Comparison of ENCODE assay signal across 9 mouse cellular contexts in genomic region chr11:79729231-79730047, GRCm38 (mm10).
DNase-seq lines count a peak whose midpoint lies in the region; ATAC-seq lines count a peak whose summit lies in the region.
"Had no signal": no experiment of that assay in that cellular context is flagged by ENCODE, and none has a peak within 500 bp of the region (broad histone marks: within the 10 kb centered on the region; RNA-seq: fewer than 3 reads in every experiment).

No protein-coding gene starts in this region.

- H3K4me1 ChIP-seq in hindbrain, embryonic 10.5 days (replicated peaks) = no peaks in the 10 kb centered on the region; the same call in 1 of the 2 replicates
- H3K4me1 ChIP-seq in hindbrain, embryonic 12.5 days = no peaks in the 10 kb centered on the region
- H3K4me1 ChIP-seq in stomach, embryonic 16.5 days (ENCODE audit: control insufficient read depth, insufficient read depth, low read length) = peaks cover 4% of the 10 kb centered on the region; the same call in 1 of the 2 replicates

- H3K27ac ChIP-seq in hindbrain, embryonic 10.5 days = 0 out of 2 replicates have a peak overlapping the region, but pooled peaks have one; percentile 41
- H3K27ac ChIP-seq in hindbrain, embryonic 12.5 days = no peak overlapping the region
- peak overlapping the region; percentile 64; the same call in 1 of the 2 replicates for H3K27ac ChIP-seq in stomach, embryonic 16.5 days (ENCODE audit: low read length)

- H3K4me3 ChIP-seq in hindbrain, embryonic 10.5 days = no peak overlapping the region
- H3K4me3 ChIP-seq in hindbrain, embryonic 12.5 days = no peak overlapping the region
- no peak overlapping the region for H3K4me3 ChIP-seq in stomach, embryonic 16.5 days (replicated peaks; ENCODE audit: low read length)
- H3K4me3 ChIP-seq: myocyte had no signal

- no peak overlapping the region for H3K9ac ChIP-seq in hindbrain, embryonic 12.5 days
- H3K9ac ChIP-seq in stomach, embryonic 16.5 days (ENCODE audit: low read length) = 0 out of 2 replicates have a peak overlapping the region, but pooled peaks have one; percentile 7

- no peak for ATAC-seq in hindbrain, embryonic 12.5 days (ENCODE audit: low FRiP score)
- peak; percentile 65; the same call in 1 of the 2 replicates for ATAC-seq in stomach, embryonic 16.5 days (ENCODE audit: insufficient read depth, low FRiP score)

- H3K36me3 ChIP-seq in hindbrain, embryonic 10.5 days = no peaks in the 10 kb centered on the region
- no peaks in the 10 kb centered on the region for H3K36me3 ChIP-seq in hindbrain, embryonic 12.5 days
- H3K36me3 ChIP-seq in stomach, embryonic 16.5 days (ENCODE audit: control insufficient read depth, insufficient read depth, low read length) = 0 out of 2 replicates have a peak, but pooled peaks cover 4% of the 10 kb centered on the region

- H3K27me3 ChIP-seq in hindbrain, embryonic 10.5 days (ENCODE audit: insufficient read depth, poor library complexity, severe bottlenecking) = no peaks in the 10 kb centered on the region
- H3K27me3 ChIP-seq in hindbrain, embryonic 12.5 days = no peaks in the 10 kb centered on the region
- no peaks in the 10 kb centered on the region for H3K27me3 ChIP-seq in stomach, embryonic 16.5 days (ENCODE audit: control insufficient read depth, insufficient read depth, low read length)

- H3K4me2 ChIP-seq in hindbrain, embryonic 12.5 days (replicated peaks) = no peak overlapping the region
- H3K4me2 ChIP-seq in stomach, embryonic 16.5 days (ENCODE audit: low read depth, low read length) = no peak overlapping the region

- WGBS in hindbrain, embryonic 10.5 days = 86% methylated on average over 13 of the region's 13 CpGs
- 82% methylated on average over 13 of the region's 13 CpGs for WGBS in hindbrain, embryonic 12.5 days
- WGBS in stomach, embryonic 16.5 days = 70% methylated on average over 13 of the region's 13 CpGs

- DNase-seq in hindbrain, embryonic 10.5 days (ENCODE audit: low spot score) = no peak
- DNase-seq in cerebellum, postnatal 36 days = peak; percentile 83 to 84
- DNase-seq in heart, adult 8-10 months (ENCODE audit: low spot score) = peak; percentile 49
- peak; percentile 75 for DNase-seq in kidney, postnatal 10 days
- DNase-seq in lung, postnatal 25 days (ENCODE audit: low spot score) = peak; percentile 86
- DNase-seq in thymus, postnatal 25 days = no peak

- H3K9me3 ChIP-seq in hindbrain, embryonic 10.5 days = no peaks in the 10 kb centered on the region
- H3K9me3 ChIP-seq in hindbrain, embryonic 12.5 days (replicated peaks) = no peaks in the 10 kb centered on the region
- H3K9me3 ChIP-seq in stomach, embryonic 16.5 days (replicated peaks; ENCODE audit: control insufficient read depth, low read length) = no peaks in the 10 kb centered on the region

Comparison
In these comparisons a context has a peak if more than half of its experiments do, and no peak if none do; other contexts are left out.
1. DNase-seq: peak in cerebellum, postnatal 36 days (2 of 2), heart, adult 8-10 months (single experiment), kidney, postnatal 10 days (single experiment) and lung, postnatal 25 days (single experiment); none in hindbrain, embryonic 10.5 days (single experiment) and thymus, postnatal 25 days (single experiment).